Mouse (Mus musculus) skeletal muscle tissue, adult 2 months (tissue): ENCODE results near the gene Gm12394.
"Not testable (repeated sequence)": the region's sequence is repeated elsewhere in the genome, so short reads cannot be mapped to it uniquely, and the experiment has no call there.

Experiments
- DNase-seq: peaks from one replicate; pipeline ENCODE4 v3.0.0-alpha.2; 2012; ENCODE audit warnings: low read depth, low spot score

Gm12394 gene

DNA sequence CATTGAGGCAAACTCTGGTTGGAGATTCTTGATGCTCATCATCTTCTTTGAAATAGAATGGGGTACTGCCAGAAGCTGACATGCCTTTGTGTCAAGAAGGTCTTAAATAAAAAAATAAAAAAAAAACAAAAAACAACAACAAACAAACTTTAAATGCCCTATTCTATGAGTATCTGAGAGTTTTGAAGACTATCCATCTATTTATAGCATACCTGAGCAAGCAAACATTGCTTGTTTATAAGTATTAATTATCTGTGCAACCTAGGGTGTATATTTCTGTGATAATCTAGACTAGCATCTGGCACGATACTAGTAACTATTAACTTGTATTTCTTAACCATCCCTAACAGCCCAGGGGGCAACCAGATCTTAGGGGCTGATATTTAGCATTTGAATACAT is at the start of gene Gm12394:
Gene Gm12394, minus strand, starts transcription at position 101 of the 400 bp plus-strand sequence.
- not testable (repeated sequence) for DNase-seq

DNA sequence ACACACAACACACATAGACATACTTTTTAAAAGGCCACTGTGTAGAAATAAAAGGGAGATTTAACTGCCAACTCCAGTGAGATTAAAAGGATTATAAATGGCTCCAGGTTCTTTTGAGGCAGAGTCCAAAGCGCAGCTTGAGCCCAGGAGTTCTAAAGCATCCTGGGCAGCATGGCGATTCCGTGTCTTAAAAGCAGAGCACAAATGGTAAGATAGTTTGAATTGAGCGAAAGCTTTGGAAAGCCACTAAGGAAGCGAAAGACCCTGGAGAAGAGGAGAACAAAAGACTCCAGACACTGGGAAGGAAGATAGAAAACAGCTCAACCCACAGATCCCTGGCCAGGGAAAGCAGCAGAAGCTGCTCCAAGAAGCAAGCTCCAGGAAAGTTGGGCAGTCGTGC is 48.4 kb upstream of the Gm12394 start:
- DNase-seq: no peak

DNA sequence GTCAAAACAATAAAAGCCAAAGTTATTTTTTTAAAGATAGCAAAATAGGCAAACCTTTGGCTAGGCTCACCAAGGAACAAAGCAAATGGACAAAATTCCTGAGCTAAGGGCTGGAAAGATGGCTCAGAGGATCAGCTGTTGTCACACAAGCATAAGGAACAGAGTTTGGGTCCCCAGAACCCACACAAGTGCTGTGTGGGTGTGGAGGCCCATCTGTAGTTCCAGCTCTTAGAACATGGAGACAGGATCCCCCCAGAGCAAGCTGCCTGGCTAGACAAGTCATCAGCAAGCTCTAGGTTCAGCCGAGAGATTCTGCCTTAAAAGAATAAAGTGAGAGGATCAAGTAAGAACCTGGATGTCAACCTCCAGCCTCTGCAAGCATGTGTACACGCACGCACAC is 48.0 kb upstream of the Gm12394 start:
- DNase-seq: no peak

DNA sequence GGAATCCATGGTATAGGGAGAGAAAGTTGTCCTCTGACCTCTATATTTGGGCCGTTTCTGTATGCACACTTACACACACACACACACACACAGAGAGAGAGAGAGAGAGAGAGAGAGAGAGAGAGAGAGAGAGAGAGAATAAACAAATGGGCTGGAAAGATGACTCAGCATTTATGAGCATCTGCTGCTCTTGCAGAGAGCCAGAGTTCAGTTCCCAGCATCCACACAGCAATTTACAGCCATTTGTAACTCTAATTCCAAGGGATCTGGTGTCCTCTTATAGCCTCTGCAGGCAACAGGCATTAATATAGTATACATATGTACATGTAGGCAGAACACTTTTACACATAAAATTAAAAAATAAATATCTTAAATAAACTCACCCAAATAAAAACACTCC is 47.4 kb upstream of the Gm12394 start:
- no peak for DNase-seq

DNA sequence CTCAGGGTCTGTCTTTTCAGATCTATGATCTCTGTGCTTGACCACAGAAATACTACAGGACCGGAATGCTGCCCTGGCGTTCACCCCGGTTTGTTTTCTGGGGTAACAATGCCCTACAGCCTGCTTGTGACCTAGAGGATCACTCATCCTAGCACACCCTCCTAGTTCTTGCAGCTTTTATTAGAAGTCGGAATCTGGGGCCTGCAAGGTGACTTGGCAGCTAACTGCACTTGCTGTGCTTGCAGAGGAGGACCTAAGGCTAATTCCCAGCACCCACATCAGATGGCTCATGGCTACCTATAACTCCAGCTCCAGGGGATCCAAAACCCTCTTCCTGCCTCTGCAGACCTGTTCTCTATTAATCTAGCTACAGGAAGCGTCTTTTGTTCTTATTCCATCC is 46.2 kb upstream of the Gm12394 start:
- no peak for DNase-seq

DNA sequence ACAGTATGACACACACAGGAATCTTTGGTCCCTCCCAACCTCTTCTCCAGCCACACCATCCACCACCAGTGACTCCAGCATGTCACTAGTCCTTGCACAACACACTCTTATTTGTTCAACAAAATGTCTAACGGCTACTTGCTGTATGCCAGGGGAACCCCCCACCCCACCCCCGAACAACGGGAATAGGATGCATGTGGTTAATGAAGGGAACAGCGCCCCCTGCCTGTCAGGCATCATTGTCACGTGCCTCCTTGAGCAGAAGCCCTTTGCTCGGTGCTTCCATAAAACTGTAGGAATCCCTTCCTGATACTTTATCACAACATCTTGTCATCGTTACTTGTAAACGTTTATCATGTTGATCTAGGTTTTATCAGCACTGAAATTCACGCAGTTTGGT is 45.6 kb upstream of the Gm12394 start:
- no peak for DNase-seq

DNA sequence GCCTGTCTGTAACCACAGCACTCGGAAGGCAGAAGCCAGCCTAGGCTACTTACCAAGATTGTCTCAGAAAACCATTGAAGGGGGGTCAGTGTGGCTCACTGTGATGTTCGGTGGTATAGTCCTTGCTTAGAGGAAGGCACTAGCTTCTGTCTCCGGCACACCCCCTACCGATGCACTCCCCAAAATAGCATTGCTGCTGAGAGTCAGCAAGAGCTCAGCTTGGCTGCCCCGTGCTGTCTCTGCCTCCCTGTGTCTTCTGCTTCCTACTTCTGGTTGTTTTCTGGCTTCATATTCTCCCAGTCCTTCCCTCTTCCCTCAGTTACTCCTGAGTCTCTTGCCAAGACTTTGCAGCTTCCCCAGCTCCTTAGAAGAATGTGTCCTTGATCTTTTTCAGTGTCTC is 44.3 kb upstream of the Gm12394 start:
- DNase-seq: no peak

DNA sequence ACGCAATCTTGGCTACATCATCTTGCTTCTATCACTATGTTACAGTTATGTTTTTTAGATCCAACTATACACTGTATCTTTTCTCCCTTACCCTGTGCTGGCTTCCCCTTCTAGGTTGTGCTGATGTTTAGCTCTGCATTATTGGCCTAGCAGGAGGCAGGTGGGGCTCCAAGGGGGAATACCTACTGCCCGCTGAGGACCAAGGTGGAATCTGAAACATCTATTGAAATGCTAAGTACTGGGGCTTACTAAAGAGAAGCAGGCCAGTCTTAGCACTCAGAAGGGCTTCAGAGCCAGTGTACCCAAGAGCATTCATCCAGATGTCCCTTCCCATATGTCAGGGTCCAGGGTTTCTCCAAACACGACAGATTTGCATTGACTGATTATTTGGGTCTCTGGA is 42.3 kb upstream of the Gm12394 start:
- no peak for DNase-seq

DNA sequence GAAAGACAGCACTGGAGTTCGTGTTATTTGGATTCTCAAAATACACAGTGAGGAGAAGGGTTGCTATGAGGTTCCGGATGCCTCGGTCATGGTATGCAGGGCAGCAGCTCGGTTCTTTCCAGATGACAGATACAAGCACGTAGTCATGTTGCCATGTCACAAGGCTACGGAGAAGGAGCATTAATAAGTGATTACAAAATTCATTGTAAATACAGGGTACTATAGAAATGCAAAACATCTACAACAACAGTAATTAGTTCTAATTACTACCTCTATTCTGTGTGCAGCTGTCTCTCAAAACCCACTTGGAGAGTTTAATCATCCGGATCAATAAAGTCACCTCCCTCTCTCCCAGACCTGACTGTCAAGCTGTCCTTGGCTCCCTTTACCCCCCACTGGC is 38.5 kb upstream of the Gm12394 start:
- DNase-seq: no peak

DNA sequence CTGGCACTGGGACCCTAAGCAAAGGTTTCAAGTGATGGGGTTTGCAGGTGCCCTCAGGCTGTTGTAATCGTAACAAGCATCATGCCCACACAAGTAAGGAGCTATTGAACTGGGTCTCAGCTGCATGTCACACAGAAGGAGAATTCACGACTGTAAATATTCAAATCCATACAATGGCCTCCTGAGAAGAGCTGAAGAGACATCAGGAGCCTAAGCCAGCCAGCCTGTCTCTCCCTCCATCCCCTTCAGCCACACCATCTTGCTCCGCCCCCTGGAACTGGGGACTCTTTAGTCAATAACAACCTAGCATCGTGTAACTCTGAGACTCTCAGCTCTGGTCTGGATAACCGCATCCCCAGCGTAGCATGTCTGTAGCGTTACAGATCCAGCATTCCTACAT is 34.6 kb upstream of the Gm12394 start:
- DNase-seq: no peak

DNA sequence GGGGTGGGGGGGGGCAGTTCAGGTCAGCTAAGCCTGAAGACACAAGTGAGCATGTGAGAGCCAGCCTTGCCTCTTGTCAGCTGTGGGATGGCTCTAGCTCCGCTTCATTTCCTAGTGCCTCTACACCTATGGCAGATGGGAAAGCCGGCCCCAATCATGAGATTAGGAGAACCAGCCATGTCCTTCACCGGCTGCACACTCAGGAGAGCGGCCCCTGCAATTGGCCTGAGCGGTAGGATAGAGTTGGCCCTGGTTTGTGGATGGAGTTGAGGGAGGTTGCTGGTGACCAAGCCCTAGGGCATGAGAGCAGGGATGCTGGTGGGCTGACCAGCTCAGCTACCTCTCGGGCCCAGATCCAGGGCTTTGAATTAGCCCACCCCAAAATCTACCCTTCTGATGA is 32.2 kb upstream of the Gm12394 start:
- no peak for DNase-seq

DNA sequence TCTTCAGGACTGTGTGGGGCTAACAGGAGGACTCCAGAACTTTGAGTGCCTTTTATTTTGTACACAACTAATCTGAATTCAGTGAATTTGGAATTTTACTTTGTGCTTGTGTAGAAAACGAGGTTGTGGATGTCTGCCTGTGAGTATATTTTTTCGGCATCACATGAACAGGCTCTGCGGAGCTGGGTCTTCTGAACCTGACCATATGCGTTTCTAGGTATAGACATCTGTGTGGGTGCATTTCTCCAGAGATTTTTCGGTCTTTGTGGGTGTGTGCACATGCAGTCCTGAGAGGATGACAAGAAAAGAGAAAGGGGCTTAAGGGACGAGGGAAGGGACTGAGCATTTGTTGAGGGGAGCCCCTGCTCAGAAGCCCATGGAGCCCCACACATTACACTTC is 30.4 kb upstream of the Gm12394 start:
- DNase-seq: no peak

DNA sequence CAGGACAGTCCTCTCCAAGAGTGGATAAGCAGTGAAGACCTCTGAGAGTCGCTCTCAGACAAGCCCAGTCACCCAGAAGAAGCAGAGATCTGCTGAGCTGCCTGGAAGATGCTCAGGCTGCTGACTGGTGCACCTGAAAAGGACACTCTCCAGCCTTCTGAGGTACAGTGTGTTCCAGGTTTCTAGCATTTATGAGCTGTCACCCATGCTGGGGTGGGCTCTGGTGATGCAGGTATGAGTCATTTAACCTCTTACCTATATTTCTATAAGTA is 24.0 kb upstream of the Gm12394 start:
- no peak for DNase-seq

DNA sequence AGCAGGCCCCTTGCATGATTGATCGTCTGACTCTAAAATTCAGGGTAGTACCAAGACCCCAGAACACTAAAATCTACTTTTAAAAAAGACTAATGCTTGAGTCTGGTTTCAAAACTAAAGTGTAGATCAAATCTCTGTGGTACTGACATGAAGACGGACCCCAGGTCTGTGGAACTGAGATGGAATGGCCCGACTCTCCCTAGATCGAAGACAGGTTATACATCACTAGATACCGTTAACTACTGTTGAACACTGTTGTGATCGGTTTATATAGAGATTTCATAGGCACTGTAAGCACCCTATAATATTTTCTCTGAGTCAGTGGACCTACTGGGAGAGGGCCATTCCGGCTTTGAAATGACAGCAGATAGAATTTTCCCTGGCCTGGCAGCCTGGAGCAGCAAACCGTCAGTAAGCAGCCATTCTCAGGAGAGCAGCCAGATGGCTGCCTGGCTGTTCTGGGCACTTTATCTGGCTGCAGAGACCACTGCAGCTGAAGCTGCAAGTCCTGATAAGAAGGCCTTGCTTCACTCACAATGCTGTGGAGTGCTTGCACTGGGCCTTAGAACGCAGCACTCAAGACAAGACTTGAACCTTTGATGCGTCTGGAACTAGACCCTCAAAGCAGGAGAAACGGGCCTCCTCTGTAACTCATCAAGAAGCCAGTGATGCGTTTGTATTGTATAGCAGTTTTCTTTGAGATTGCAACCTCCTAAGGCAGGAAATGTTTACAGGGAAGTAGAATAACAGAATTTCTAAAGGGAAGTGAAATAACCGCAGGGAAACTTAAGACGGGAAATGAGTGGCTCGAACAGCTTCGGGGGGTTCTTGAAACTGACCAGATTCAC is 23.5 kb upstream of the Gm12394 start:
- DNase-seq: no peak

DNA sequence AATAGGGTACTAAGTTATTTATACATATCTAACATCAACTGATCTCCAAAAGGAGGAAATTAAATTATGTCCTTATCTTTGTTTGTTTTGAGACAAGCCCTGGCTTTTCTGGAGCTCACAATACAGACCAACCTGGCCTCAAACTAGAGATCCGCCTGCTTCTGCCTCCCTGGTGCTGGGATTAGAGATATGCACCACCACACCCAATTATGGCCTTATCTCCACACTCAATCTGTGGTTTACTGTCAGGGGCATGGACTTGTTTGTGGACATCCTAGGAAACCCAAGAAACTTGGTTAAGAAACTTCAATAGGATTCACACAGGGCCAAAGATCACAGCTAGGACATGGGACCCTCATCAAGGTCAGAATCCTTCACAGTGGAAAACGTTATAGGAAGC is 21.1 kb upstream of the Gm12394 start:
- no peak for DNase-seq

DNA sequence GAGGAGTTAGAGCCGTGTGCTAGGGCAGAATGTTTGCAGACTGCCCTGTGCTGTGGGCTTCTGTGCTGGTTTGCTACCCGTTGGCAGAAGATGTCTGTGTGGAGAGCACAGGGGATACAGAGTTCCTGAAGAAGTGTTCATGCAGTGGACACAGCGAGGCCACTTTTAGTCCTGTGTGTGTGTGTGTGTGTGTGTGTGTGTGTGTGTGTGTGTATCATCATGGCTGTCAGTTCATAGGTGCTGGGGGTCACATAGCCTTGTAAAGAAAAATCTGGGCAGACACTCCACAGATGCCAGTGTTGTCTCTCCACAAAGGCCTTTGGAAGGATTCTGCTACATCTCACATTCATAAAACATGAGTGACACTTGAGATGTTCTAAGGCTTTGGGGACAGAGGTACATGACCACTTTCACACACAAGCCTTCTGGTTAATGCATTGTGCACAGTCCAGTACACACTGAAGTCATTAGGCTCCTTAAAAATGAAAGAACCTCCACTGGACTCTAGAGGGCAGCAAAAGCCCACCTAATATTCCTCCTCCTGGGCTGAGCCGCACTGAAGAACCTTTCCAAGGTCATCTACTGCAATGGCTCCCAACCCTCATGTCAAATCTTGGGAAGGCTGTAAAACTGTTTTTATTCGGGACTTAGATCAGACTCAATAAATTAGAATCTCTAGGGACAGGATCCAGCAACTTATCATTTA is 20.2 kb upstream of the Gm12394 start:
- DNase-seq: peak; percentile 58

DNA sequence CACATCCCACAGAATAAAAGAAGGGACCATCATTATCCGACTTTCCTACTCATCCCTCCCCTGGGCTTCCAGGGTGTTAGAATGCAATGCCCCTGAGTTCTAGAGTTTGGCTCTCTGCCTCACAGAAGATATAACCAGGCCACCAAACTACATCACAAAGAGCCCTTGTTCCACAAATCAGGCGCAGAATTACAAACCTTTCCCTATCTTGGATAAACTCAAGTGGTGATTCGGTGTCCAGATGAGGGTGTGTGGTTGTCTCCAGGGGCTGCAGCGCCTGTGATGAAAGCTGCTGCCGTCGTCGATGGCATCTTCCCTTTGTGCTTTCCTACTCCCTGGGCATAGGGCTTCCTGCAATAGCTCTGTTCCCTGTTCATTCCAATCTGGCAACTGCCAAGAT is 17.6 kb upstream of the Gm12394 start, which contains the start of gene Fam205c:
Gene Fam205c, minus strand, starts transcription at position 101 of the 400 bp plus-strand sequence.
- no peak for DNase-seq

DNA sequence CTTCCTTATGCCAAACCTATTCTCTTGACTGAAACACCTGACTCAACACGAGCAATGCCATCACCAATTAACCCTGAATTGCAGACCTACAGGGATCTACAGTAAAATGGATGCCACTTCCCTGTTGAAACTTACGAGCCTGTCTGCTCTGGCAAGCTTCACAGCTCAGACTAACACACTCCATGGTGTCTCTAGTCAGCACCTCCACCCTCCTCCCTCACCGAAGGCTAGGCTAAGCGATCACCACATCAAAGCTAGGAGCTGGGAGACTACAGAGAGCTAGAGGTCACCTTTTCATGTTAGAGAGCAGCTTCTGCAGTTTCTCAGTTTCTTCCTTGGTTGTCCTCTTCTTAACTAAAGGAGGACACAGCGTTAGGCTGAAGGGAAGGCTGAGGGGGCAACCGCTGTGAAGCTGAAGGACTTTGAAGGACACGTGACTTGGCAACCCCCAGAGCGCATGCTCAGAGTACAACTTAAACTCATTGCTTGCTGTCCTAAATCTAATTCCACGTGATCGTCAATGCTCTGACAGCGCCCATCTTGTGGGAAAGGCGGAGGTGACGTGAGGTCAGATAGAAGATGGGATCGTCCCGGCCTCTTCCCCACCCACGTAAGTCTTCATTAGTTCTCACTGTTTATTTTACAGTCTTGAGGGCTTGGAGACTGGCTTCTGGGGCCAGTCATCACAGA is 16.3 kb upstream of the Gm12394 start:
- no peak for DNase-seq

DNA sequence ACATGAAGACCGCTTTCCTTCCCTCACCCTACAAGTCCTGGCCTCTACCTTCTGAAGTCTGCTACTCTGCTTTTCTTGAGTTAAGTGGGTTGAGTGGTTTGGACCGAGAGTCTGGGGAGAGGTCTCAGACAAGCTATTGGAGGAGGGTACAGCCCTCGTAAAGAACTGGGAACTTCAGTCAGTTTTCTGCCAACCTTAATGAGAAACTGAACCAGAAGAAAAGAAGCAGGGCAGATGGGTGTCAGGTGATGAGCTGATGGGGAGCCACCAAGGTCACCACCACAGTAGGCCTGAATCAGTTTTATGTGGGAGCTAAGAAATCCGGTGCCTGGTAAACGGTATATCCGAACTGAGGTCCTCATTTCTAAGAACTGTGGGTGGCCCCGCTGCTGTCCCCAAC is 15.6 kb upstream of the Gm12394 start:
- DNase-seq: no peak

DNA sequence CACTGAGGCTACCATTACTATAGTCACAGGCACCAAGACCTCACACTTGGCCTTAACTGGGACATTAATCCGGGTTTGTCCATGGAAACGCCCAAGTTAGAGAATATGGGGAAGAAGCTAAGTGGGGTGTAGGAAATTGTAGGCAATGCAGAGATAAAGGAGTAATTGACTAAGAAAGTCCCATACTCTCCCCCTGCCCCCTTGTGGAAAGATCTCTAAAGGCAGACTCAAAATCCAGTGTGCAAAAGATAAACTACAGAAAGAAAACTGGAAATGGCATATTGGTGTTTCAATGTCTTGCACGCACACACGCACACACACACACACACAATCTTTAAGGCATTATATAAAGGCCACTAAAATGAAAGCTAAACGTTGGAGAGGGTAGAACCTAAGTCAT is 14.2 kb upstream of the Gm12394 start:
- no peak for DNase-seq

DNA sequence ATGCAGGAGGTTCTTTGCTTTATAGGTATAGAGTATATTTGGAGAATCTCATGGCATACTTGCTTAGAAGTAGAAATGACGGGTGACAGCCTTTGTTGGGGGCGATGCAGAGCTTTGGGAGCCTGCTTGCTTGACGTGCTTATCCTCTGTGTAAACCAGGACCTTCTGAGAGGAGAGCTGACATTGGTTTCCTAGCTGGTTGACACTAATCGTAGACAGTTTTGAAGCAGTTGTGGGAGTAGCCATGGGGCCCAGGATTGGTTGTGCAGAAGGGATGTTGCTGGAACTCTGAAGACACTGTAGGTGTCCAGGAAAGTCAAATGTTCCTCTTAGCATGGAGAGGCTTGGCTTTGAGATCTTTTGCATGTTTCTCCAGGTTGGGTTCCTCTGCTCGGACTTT is 11.6 kb upstream of the Gm12394 start:
- no peak for DNase-seq

DNA sequence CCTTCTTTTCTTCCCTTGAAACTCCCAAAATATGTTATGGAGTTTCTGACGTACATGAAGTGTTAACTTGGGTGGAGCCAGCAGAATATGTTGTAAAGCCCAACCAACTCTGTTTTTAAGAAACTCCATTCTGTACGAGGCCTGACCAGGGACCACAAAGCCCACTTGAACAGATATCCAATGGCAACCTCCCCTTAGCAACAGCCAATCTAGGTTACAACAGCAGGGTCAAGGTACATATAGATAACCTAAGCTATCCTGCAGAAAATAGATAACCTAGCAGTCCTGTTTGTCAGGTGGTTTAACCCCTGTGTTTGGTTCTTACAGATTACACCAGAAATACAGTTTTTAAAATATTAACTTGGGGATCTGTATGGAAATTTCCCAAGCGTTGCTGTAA is 10.8 kb upstream of the Gm12394 start:
- DNase-seq: no peak

DNA sequence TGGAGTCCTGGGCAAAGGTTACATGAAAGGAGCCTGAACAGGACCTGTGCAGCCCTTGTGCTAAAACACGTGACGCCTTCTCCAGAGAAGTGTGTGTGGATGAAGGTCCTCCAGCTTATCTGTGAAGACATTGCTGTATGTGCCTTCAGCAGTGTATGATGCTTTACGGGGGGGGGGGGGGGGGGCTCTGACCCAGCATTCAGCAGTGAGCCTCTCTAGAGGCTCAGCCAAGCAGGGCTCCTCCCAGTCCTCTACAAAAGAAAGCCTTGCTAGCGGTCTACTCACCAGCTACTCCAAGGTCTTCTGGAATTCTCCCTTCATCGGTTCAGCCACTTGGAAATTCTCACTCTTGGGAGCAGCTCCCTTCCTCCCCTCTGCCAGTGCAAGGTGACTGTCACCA is 6.9 kb upstream of the Gm12394 start:
- DNase-seq: not testable (repeated sequence)
